Mouse (Mus musculus) CD8-positive naive resting alpha-beta T cell, adult 2 months (primary cell): ENCODE results near the gene Sqstm1.

Source experiments
- DNase-seq, 2 experiments: peaks; one replicate each; pipeline ENCODE4 v3.0.0; 2022; ENCODE audit warnings: low read depth in 2 of 2, low spot score in 2 of 2

Gene Sqstm1

DNA sequence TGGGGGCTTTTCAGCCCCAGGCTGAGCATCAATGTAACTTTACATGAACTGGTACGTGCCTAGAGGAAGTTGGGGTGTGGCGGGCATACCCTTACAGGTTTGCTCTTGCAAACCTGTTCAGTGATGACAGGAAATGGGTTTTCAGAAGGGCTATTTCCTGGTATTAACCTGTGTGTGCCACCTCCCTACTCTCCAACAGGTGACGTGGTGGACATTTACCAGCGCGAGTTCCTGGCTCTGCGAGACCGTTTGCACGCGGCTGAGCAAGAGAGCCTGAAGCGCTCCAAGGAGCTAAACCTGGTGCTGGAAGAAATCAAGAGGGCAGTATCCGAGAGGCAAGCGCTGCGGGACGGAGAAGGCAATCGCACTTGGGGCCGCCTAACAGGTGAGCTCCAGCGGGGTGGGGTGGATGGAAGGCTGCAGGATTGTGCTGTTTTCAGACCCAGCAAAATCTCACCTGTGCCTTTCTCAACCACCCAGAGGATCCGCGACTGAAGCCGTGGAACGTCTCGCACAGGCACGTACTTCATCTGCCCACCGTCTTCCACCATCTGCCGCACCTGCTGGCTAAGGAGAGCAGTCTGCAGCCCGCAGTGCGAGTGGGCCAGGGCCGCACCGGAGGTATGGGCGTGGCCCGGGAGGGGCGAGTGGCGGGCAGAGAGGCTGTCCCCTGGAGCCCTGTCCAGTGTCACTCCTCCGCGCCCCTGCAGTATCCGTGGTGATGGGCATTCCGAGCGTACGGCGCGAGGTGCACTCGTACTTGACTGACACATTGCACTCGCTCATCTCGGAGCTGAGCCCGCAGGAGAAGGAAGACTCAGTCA lies 20.1 kb upstream of the Sqstm1 start:
- no peak for DNase-seq

GRCm38 (mm10) chr11:50229252-50229910 lies 18.8 kb upstream of the Sqstm1 start:
- no peak for DNase-seq

DNA sequence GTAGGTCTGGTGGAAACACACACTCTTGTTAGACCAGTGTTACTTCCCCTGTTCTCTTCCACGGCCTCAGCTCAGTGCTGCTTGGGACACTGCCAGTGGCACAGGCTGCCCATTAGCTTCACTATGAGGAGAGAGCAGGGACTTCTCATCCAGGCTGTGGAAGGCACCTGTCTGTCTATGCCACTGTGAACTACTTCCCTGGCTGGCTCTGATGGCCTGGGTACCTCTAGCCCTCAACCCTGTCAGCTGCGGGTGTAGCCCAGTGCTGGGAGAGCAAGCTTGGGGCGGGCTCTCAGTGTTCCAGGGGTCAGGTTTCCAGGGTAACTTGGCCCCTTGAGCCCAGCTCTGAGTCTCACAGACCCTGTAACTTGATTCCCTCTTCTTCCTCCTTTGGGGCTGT lies 18.1 kb upstream of the Sqstm1 start:
- no peak for DNase-seq

DNA sequence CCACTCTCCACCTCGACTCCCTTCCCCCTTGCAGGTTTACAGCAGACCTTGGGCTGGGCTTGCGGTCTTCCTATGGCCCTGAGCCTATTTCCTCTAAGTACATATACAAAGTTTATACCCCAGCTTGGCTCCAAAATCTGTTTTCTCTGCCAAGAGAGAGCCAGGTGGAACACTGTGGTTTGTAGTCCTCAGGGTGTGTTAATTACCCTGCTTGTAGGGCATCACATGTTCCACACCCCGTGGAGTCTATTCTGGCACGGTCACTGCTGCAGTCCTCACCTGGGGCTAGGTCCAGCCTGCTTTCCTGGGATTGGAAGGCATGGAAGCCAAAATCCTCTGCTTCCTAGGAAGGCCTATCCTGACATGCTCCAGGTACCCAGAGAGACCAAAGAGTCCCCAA lies 17.1 kb upstream of the Sqstm1 start:
- no peak for DNase-seq

DNA sequence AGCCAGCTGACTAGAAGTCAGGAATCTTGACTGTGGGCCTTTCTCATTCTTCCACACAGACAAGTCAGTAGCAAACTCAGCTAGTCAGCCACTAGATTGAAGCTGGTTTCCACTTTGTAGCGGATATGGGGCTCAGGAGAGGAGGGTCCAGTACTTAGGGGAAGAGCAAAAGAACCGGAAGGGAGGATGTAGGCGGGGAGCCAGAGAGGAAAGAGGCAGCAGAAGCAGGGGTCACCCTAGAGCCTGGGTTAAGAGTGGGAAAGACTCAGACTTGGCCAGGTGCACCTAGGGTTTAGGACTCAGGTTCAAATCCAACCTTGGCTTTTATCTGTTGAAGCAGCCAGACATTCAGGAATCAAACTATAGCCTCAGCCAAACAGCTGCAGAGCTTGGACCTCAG lies 16.6 kb upstream of the Sqstm1 start:
- DNase-seq, result no peak

DNA sequence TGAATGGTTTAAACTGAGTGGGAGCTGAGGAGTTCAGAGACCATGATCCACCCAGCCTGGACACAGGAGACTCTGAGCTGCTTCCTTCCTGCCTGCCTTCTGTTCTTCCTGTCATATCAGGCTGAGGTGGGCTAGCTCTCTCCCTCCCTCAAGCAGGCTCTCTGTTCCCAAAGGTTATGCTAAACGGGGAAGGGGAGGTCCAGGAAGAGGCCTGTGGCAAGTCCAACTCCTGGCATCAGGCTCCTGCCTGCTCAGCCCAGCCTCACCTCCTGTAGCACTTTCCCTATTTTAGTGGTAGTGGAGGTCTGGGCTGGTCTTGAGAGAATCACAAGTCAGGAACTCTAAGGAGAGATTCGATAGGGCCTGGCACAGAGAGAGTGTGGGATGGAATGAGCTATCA lies 15.8 kb upstream of the Sqstm1 start:
- no peak for DNase-seq

GRCm38 (mm10) chr11:50225611-50226378 lies 15.2 kb upstream of the Sqstm1 start:
- no peak for DNase-seq

DNA sequence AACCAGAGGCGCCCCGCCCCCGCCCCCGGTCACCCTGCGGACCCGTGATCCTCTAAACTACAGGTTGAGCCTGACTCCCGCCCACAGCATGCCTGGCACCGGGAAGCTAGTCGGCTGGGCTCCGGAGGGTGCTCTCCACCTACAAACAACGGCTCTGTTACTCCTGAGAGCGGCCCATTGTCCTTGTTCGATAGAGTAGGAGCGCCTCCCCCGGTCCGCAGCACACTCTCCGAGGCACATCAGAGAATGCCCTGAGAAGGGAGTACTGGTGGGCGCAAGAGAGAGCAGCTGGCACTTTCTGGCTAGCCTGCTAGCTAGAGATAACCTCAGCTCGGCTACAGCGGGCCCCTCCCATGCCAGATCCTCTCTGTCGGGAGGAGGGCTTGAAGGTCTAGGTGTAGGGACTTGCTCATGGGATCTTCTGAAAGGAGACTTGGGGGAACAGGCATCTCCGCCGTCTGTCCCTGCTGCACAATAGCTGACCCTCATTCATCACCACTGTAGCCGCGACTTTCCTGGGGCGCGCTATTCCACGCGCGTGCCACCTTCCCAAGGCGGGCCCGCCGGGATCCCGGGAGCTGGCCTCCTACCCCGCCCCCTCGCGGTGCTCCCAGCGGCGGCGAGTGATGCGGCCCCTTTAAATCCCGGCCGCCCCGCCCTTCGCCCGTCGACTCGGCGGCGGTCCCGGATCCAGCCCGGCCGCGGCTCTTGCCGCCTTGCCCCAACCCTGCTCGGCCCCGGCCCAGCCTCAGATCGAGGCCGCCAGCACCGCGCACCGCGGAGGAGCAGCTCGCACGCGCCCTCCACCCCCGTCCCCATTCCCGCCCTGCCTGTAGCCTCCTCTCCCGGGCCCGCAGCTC lies 14.3 kb upstream of the Sqstm1 start:
- DNase-seq, result peak in 1 of 2 experiments; percentile 34

DNA sequence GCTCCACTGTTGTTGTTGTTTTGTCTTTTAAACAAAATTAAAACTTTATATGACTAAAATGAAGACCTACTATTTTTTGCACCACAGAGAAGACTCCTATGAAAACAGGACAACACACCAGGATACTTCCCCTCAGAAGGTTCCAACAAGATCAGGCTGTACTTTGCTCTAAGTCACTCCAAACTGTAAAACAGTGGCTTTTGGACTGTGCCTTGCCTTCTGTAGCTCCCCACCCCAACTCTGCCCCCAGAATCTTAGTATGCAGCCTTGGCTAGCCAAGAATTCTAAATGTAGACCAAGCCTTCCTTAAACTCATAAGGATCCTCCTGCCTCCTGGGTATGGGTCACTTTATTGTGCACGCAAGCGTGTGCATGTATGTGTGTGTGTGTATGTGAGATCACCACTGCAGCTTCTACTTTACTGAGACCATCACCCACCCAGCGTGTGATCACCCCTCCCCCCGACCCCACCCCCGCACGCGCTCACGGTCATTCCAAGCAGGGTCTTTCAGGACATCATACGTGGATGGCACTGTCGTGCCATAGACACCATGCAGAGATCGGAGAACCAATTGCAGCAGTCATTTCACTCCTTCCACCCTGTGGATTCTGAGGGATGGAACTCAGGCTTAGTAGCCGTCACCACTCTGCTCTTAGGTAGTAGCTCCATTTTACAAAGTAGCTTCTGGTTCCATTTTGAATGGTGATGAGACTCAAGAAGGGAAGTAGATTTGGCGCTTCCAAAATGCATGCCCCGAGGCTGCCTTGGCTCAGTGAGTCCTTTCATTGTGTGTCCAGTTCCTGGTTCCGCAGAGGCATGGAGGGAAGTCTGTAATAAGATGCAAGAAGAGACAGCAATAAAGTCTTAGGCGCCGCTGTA lies 13.4 kb upstream of the Sqstm1 start:
- no peak for DNase-seq

DNA sequence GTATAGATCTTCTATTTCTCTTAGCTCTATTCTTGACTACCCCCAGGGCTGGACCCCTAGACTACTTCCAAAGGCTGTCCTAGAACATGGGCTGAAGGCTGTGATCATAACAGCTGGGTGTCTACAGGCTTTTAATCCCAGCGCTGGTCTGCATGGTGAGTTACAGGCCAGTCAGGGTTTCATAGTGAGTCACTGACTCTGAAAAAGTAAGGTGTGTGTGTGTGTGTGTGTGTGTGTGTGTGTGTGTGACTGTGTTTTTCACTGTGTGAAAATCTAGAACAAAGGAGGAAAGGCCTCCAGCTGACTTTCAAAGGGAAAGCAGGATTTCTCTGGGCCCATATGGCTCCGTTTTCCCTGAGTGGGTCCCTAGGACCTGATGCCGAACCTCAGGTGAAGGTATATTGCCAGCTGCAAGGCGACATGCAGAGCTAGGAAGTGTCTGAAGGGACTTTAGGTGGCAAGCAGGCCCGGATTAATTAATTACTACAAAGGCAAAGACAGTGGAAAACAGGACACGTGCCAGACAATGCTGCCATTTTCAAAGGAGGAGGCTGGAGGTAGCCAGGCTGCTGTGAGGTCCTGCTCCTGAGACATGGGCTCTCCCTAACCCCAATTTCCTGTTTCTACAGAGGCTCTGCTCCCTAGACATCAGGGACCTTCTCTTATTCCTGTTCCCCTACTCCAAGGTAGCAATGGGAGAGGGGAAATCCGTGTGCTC lies 12.1 kb upstream of the Sqstm1 start:
- no peak for DNase-seq

GRCm38 (mm10) chr11:50219833-50220232 lies 9.2 kb upstream of the Sqstm1 start:
- DNase-seq, result no peak

GRCm38 (mm10) chr11:50217811-50218210 lies 7.2 kb upstream of the Sqstm1 start:
- DNase-seq, result no peak

DNA sequence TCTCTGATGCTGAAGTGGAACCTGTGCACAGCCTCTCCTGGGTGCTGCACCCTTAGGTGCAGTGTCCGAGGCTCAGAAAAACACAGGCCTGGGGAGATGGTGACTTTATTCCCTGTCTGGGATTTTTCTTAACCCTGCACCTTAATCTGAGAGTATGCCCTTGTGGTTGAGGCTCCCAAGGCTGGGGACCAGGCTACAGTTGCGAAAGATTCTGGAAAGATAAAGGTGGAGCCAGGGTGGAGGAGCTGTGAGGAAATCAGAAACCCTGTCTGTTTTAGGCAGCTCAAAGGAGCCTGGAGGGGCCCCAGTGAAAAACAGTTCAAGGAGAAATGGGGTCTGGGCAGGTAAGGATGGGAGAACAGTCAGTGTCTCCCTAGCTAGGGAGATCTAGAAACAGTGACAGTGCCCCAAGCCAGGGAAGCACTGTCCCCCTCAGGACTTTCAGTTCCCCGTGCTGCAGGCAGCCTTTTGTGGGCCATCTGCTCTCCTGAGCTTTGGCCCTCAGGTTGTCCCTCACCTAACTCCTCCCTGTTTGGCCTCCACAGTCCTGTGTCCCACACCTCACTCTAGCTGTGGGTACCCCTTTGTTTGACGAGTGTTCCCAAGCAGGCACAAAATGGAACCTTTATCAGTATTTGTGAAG lies 6.2 kb upstream of the Sqstm1 start:
- DNase-seq, result no peak

GRCm38 (mm10) chr11:50215633-50216032 lies 5.0 kb upstream of the Sqstm1 start:
- no peak for DNase-seq

DNA sequence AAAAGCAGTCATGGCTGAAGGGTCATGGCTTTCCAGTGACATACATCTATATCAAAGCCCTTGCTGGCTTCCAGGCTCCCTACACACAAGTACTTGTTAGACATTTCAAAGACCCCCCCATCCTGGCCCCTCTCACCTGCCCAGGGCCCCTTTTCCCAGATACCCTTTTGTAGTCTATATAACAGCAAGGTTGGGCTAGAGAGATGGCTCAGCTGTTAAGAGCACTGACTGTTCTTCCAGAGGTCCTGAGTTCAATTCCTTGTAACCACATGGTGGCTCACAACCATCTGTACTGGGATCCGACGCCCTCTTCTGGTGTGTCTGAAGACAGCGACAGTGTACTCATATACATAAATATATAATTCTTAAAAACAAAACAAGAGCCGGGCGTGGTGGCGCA lies 4.0 kb upstream of the Sqstm1 start:
- DNase-seq, result no peak

- DNase-seq, result no peak
These were observed 2.5 kb upstream of the Sqstm1 start for GRCm38 (mm10) chr11:50212848-50213758.

GRCm38 (mm10) chr11:50212060-50212739 lies 1.6 kb upstream of the Sqstm1 start:
- no peak for DNase-seq
